14 mouse cellular contexts compared by ENCODE assay signal in the genomic region with DNA sequence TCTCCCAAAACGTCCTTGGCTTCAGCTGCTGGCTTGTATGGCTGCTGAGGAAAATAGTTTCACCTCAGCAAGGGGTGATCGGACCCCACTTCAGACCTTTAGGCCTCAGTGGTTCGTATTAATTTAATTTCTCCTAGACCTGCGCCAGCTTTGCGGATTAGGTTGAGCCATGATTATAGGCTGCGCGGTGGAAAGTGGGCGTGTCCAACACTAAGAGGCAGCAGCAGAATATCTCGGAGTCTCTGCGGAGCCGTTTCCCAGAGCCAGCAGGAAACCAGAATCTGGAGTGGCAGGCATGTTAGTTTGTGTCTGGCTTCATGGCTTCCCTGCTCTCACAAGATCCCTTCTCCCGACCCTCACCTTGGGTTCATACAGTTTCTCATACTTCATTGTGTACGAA. TPM values are rescaled to one million over a fixed set of nuclear protein-coding genes. Genes with fewer than 3 reads are reported as not detected.
"Had no signal": no experiment of that assay in that cellular context is flagged by ENCODE, and none has a peak within 500 bp of the region (broad histone marks: within the 10 kb centered on the region; RNA-seq: fewer than 3 reads in every experiment).

No protein-coding gene starts in this region.

- DNase-seq: kidney, adult 18-20 months; kidney, postnatal 10 days; left cerebral cortex, postnatal 4 days; liver, embryonic 13.5 days; lung, adult 18-20 months; right cerebral cortex, postnatal 25 days; thymus, adult 2 months; thymus, postnatal 25 days had no signal

- H3K9me3 ChIP-seq: limb, embryonic 13.5 days; liver, embryonic 13.5 days; midbrain, embryonic 12.5 days; neural tube, embryonic 13.5 days had no signal

- H3K27me3 ChIP-seq: limb, embryonic 13.5 days; liver, embryonic 13.5 days; midbrain, embryonic 12.5 days; neural tube, embryonic 13.5 days had no signal

- H3K4me3 ChIP-seq: limb, embryonic 13.5 days; liver, embryonic 13.5 days; midbrain, embryonic 12.5 days; neural tube, embryonic 13.5 days had no signal

- ATAC-seq: midbrain, embryonic 16.5 days had no signal

- H3K4me2 ChIP-seq: limb, embryonic 13.5 days; liver, embryonic 13.5 days; midbrain, embryonic 12.5 days; neural tube, embryonic 13.5 days had no signal

- H3K4me1 ChIP-seq: midbrain, embryonic 12.5 days had no signal

- H3K9ac ChIP-seq: limb, embryonic 13.5 days; liver, embryonic 13.5 days; midbrain, embryonic 12.5 days; neural tube, embryonic 13.5 days had no signal

- H3K27ac ChIP-seq: limb, embryonic 13.5 days; liver, embryonic 13.5 days; midbrain, embryonic 12.5 days; neural tube, embryonic 13.5 days had no signal

RNA-seq across cellular contexts. Expression of gene Slc13a4, which starts 38.3 kb away (rescaled TPM):
- polyA plus RNA-seq: small intestine, adult 2 months had no signal

RNA-seq across cellular contexts. Expression of gene Fam180a, which starts 56.3 kb away (rescaled TPM):
- polyA plus RNA-seq: kidney, embryonic 14.5 days had no signal
